Mouse (Mus musculus): Measurements from ENCODE around the gene Oxtr. TPM values are rescaled to one million over a fixed set of nuclear protein-coding genes. Genes with fewer than 3 reads are reported as not detected.

Oxtr gene
- polyA plus RNA-seq, 1 experiment from 2014 or later, result 0.65 TPM

DNA sequence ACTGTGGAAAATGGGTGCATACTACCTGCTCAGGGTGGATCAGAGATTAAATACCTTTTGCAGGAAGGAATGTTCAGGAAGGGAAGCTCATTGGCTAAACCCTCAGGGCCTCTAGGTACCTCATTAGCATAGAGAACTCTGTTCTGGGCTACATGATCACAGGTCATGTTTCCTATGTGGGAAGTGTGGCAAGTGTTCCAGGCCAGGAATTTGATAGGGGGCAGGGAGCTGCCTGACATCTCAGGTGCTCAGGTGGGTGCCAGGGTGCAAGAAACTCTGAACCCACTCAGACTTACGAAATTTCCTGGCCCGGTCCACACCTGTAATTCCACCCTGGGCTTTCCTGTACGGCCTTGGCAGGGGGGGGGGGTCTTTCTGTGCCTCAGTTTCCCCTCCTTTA, 9.0 kb upstream of the Oxtr start:
- H3K4me3 ChIP-seq (ENCODE audit: low read depth, low read length), result no peak overlapping the region
- no peak overlapping the region for H3K27ac ChIP-seq (replicated peaks)
- no peaks in the 10 kb centered on the region for H3K36me3 ChIP-seq (ENCODE audit: control insufficient read depth, insufficient read depth, low read length)
- DNase-seq (ENCODE audit: low spot score) (no peak), ATAC-seq (ENCODE audit: low FRiP score, low TSS enrichment) (no peak)
- H3K4me2 ChIP-seq (replicated peaks; ENCODE audit: low read depth), result no peak overlapping the region
- no peak for TF ChIP-seq CTCF (IDR thresholded peaks at IDR 0.05; ENCODE audit: low read depth)
- TF ChIP-seq EP300 (optimal IDR thresholded peaks at IDR 0.05), result no peak
- 97% methylated on average over 3 of the region's 3 CpGs for WGBS
- no peaks in the 10 kb centered on the region for H3K4me1 ChIP-seq (replicated peaks; ENCODE audit: control insufficient read depth, insufficient read depth)
- no peaks in the 10 kb centered on the region for H3K9me3 ChIP-seq (ENCODE audit: control insufficient read depth, low read length)
- no peaks in the 10 kb centered on the region for H3K27me3 ChIP-seq (ENCODE audit: control insufficient read depth, insufficient read depth, low read length)
- H3K9ac ChIP-seq (ENCODE audit: low read length), result no peak overlapping the region

DNA sequence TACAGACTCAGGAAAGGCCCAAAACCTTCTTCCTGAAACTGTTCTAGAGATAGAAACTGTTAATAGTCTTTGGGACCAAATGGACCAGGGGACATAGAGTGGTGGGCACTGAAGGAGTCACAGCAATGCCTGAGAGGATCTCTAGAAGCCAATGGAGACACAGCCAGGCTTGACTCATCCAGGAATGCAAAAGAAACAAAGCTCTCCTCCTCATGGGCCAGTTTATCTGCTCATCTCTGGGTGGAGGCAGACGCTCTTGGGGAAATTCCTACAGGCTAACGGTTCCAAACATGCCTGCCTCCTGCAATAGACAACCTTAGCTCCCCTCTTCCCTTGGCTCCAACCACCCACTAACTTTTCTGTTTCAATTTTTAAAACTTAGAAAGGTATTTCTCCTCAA, 7.7 kb upstream of the Oxtr start:
- Histone ChIP-seq H3K4me3 (ENCODE audit: low read depth, low read length) (no peak overlapping the region), H3K9ac (ENCODE audit: low read length) (no peak overlapping the region), H3K4me1 (replicated peaks; ENCODE audit: control insufficient read depth, insufficient read depth) (no peaks in the 10 kb centered on the region), H3K27ac (replicated peaks) (no peak overlapping the region), H3K4me2 (replicated peaks; ENCODE audit: low read depth) (no peak overlapping the region), H3K27me3 (ENCODE audit: control insufficient read depth, insufficient read depth, low read length) (no peaks in the 10 kb centered on the region), H3K36me3 (ENCODE audit: control insufficient read depth, insufficient read depth, low read length) (no peaks in the 10 kb centered on the region), H3K9me3 (ENCODE audit: control insufficient read depth, low read length) (no peaks in the 10 kb centered on the region)
- ATAC-seq (ENCODE audit: low FRiP score, low TSS enrichment) (no peak), DNase-seq (ENCODE audit: low spot score) (no peak)
- WGBS, result 62% methylated on average over 2 of the region's 2 CpGs
- TF ChIP-seq CTCF (IDR thresholded peaks at IDR 0.05; ENCODE audit: low read depth), result no peak
- no peak for TF ChIP-seq EP300 (optimal IDR thresholded peaks at IDR 0.05)

DNA sequence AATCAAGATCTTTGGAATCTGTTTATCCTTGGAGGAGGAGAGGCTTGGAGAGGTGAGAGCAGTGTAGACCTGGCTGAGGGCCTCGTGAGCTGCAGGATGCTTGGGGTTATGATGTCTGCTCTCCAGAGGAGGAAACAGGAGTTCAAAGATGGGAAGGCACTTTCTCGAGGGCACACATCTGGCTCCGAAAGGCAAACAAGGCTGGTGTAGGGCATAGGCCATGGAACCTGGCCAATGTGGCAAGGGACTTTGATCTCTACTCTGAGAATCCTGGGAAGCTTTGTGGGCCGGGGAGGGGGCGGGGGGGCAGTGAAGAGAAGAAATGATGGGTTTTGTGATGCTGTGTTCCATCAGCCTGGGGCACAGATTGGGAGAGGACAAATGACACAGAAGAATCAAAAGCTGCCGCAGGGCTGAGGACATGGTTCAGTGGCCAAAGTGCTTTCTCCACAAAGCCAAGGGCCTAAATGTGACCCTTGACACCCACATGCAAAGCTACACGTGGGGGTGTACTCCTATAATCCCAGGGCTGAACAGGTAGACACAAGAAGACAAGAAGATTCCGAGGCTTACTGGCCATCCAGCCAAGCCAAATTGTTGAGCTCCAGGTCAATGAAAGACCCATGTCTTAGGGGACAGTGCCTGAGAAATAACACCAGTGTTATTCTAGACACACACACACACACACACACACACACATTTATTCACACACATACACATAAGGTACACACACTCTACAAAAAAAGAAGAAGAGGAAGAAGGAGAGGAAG, 6.7 kb upstream of the Oxtr start:
- DNase-seq (ENCODE audit: low spot score), result peak; percentile 64
- Histone ChIP-seq H3K4me1 (replicated peaks; ENCODE audit: control insufficient read depth, insufficient read depth) (no peaks in the 10 kb centered on the region), H3K36me3 (ENCODE audit: control insufficient read depth, insufficient read depth, low read length) (no peaks in the 10 kb centered on the region), H3K4me2 (replicated peaks; ENCODE audit: low read depth) (no peak overlapping the region), H3K4me3 (ENCODE audit: low read depth, low read length) (no peak overlapping the region), H3K27me3 (ENCODE audit: control insufficient read depth, insufficient read depth, low read length) (no peaks in the 10 kb centered on the region), H3K9ac (ENCODE audit: low read length) (no peak overlapping the region), H3K27ac (replicated peaks) (peak overlapping the region; percentile 80), H3K9me3 (ENCODE audit: control insufficient read depth, low read length) (no peaks in the 10 kb centered on the region)
- 69% methylated on average over 8 of the region's 8 CpGs for WGBS
- TF ChIP-seq EP300 (optimal IDR thresholded peaks at IDR 0.05) (no peak), CTCF (IDR thresholded peaks at IDR 0.05; ENCODE audit: low read depth) (no peak)
- ATAC-seq (ENCODE audit: low FRiP score, low TSS enrichment), result peak; percentile 28

DNA sequence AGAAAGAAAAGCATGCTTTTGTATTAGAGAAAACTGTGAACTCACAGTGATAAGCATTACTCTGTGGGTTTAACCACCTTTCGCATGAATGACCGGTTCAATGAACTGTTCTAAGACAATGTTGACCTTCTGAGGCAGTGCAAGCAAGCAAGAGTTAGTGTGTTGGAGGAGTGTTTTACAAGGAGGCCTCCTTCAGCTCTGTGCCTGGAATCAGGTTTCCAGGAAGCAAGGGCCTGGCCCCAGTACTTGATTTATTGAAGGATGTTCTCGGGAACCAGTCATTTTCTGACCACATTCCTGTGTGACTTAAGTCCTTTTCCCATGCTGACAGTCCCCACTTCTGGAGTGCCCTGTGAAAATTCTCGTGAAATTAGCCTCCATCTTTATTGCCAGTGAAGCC, 5.5 kb upstream of the Oxtr start:
- H3K4me2 ChIP-seq (replicated peaks; ENCODE audit: low read depth), result no peak overlapping the region
- no peaks in the 10 kb centered on the region for H3K9me3 ChIP-seq (ENCODE audit: control insufficient read depth, low read length)
- TF ChIP-seq EP300 (optimal IDR thresholded peaks at IDR 0.05), result no peak
- TF ChIP-seq CTCF (IDR thresholded peaks at IDR 0.05; ENCODE audit: low read depth), result no peak
- H3K9ac ChIP-seq (ENCODE audit: low read length), result no peak overlapping the region
- H3K4me3 ChIP-seq (ENCODE audit: low read depth, low read length), result no peak overlapping the region
- WGBS, result 33% methylated on average over 4 of the region's 4 CpGs
- H3K27ac ChIP-seq (replicated peaks), result peak overlapping the region; percentile 80
- peak; percentile 66 for DNase-seq (ENCODE audit: low spot score)
- no peaks in the 10 kb centered on the region for H3K36me3 ChIP-seq (ENCODE audit: control insufficient read depth, insufficient read depth, low read length)
- no peaks in the 10 kb centered on the region; the same call in 1 of the 2 replicates for H3K4me1 ChIP-seq (replicated peaks; ENCODE audit: control insufficient read depth, insufficient read depth)
- no peaks in the 10 kb centered on the region for H3K27me3 ChIP-seq (ENCODE audit: control insufficient read depth, insufficient read depth, low read length)
- peak; percentile 90 for ATAC-seq (ENCODE audit: low FRiP score, low TSS enrichment)

DNA sequence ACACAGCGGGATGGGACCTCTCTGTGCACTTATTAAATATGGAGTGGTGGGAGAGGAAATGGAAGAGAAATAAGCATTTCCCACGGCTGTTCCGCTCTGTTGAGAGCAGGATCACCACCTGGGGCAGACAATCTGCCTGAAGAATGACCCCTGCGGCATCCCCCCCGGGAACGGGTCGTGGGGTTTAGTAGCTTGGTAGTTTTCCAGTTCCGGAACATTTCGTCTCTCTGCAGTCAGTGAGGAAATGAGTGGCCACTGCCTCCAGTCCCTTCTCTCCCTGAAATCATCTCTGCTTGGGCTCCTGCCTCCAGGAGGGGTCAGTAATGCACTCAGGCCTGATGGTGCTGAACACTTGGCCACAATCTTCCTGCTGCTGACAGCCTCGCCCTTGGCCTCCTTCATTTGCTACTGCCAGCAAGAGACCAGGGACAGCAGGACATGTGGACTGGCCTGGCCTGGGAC, 4.9 kb upstream of the Oxtr start:
- no peak overlapping the region for H3K9ac ChIP-seq (ENCODE audit: low read length)
- H3K9me3 ChIP-seq (ENCODE audit: control insufficient read depth, low read length), result no peaks in the 10 kb centered on the region
- peak; percentile 69 for TF ChIP-seq CTCF (IDR thresholded peaks at IDR 0.05; ENCODE audit: low read depth)
- no peak for TF ChIP-seq EP300 (optimal IDR thresholded peaks at IDR 0.05)
- WGBS, result 57% methylated on average over 10 of the region's 10 CpGs
- H3K4me1 ChIP-seq (replicated peaks; ENCODE audit: control insufficient read depth, insufficient read depth), result no peaks in the 10 kb centered on the region; the same call in 1 of the 2 replicates
- no peaks in the 10 kb centered on the region for H3K27me3 ChIP-seq (ENCODE audit: control insufficient read depth, insufficient read depth, low read length)
- H3K36me3 ChIP-seq (ENCODE audit: control insufficient read depth, insufficient read depth, low read length), result no peaks in the 10 kb centered on the region
- peak overlapping the region; percentile 71 for H3K27ac ChIP-seq (replicated peaks)
- H3K4me3 ChIP-seq (ENCODE audit: low read depth, low read length), result no peak overlapping the region
- ATAC-seq (ENCODE audit: low FRiP score, low TSS enrichment) (peak; percentile 61), DNase-seq (ENCODE audit: low spot score) (peak; percentile 65)
- H3K4me2 ChIP-seq (replicated peaks; ENCODE audit: low read depth), result no peak overlapping the region

DNA sequence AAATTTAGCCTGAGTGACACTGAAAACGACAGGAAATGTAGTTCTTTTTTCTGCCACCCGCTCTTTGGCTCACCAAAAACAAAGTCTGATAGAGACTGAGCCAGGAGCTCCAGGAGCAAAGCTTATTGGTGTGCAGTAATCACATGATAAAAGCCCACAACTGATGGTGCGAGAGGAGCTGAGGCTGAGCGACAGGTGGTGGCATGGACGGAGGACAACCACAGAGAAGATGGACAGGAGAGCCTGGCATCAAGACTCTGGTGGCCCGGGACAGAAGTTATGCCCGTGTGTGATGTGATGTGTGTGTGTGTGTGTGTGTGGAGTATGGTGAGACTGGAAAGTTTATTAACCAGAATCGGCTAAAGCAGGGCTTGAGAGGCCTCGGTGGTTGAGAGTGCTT, 3.6 kb upstream of the Oxtr start:
- TF ChIP-seq CTCF (IDR thresholded peaks at IDR 0.05; ENCODE audit: low read depth) (no peak), EP300 (optimal IDR thresholded peaks at IDR 0.05) (no peak)
- 92% methylated on average over 9 of the region's 9 CpGs for WGBS
- Histone ChIP-seq H3K36me3 (ENCODE audit: control insufficient read depth, insufficient read depth, low read length) (no peaks in the 10 kb centered on the region), H3K27ac (replicated peaks) (no peak overlapping the region), H3K4me3 (ENCODE audit: low read depth, low read length) (no peak overlapping the region), H3K27me3 (ENCODE audit: control insufficient read depth, insufficient read depth, low read length) (peaks cover 8% of the 10 kb centered on the region), H3K9ac (ENCODE audit: low read length) (no peak overlapping the region), H3K4me2 (replicated peaks; ENCODE audit: low read depth) (no peak overlapping the region), H3K4me1 (replicated peaks; ENCODE audit: control insufficient read depth, insufficient read depth) (peaks cover 3% of the 10 kb centered on the region), H3K9me3 (ENCODE audit: control insufficient read depth, low read length) (no peaks in the 10 kb centered on the region)
- ATAC-seq (ENCODE audit: low FRiP score, low TSS enrichment), result no peak
- no peak for DNase-seq (ENCODE audit: low spot score)
